Mouse (Mus musculus) T-helper 17 cell (primary cell): ENCODE measurements around the gene Lpp.

Experiments used
- in situ Hi-C, 2 experiments: fragments of 300-600 bp; cut with MboI, MseI; formaldehyde crosslinking; loops; 1 replicate in 1 of 2; 2 replicates in 1 of 2; pipeline ENCODE4 v1.15.1; 2025; ENCODE audit warnings: high pct_unique_total_duplicates in 2 of 2

The Lpp gene

GRCm38 (mm10) chr16:24392651-24393555, at the start of gene Lpp:
Gene Lpp, plus strand, starts transcription at chr16:24393507.
- in situ Hi-C loops: loop anchor here (5.0 to 25.0 kb wide), 3 partner anchors 408 to 869 kb away; partner anchors contain the start of genes Bcl6 (in 1 of the 2) and Gm37419 (in 1 of the 2)

GRCm38 (mm10) chr16:24347582-24348411, 45.5 kb upstream of the Lpp start:
- in situ Hi-C loops: no loop called here

GRCm38 (mm10) chr16:24350306-24350705, 43.0 kb upstream of the Lpp start:
- in situ Hi-C loops: no loop called here

- in situ Hi-C loops: no loop called here
These were observed 42.6 kb upstream of the Lpp start for GRCm38 (mm10) chr16:24350751-24351150.

- in situ Hi-C loops: no loop called here
These were observed 41.5 kb upstream of the Lpp start for GRCm38 (mm10) chr16:24351811-24352210.

GRCm38 (mm10) chr16:24353816-24354215, 39.5 kb upstream of the Lpp start:
- in situ Hi-C loops: no loop called here

- in situ Hi-C loops: no loop called here
These were observed 31.6 kb upstream of the Lpp start for GRCm38 (mm10) chr16:24361667-24362066.

GRCm38 (mm10) chr16:24364030-24364687, 29.1 kb upstream of the Lpp start:
- in situ Hi-C loops: no loop called here

- in situ Hi-C loops: no loop called here
These were observed 27.4 kb upstream of the Lpp start for GRCm38 (mm10) chr16:24365900-24366299.

- in situ Hi-C loops: no loop called here
These were observed 26.2 kb upstream of the Lpp start for GRCm38 (mm10) chr16:24367071-24367470.

GRCm38 (mm10) chr16:24367506-24367905, 25.8 kb upstream of the Lpp start:
- in situ Hi-C loops: no loop called here

GRCm38 (mm10) chr16:24376478-24376877, 16.8 kb upstream of the Lpp start:
- in situ Hi-C loops: loop anchor here in 1 of 2 experiments (25.0 kb wide), 1 partner anchor 886 kb away; no protein-coding TSS in a partner anchor

GRCm38 (mm10) chr16:24390596-24390995, 2.7 kb upstream of the Lpp start:
- in situ Hi-C loops: loop anchor here (5.0 to 25.0 kb wide), 3 partner anchors 406 to 872 kb away; partner anchors contain the start of genes Bcl6 (in 1 of the 2) and Gm37419 (in 1 of the 2)

- in situ Hi-C loops: loop anchor here (5.0 to 25.0 kb wide), 3 partner anchors 406 to 871 kb away; partner anchors contain the start of genes Bcl6 (in 1 of the 2) and Gm37419 (in 1 of the 2)
These were observed 2.2 kb upstream of the Lpp start for GRCm38 (mm10) chr16:24391111-24391510.

GRCm38 (mm10) chr16:24391901-24392300, 1.4 kb upstream of the Lpp start:
- in situ Hi-C loops: loop anchor here (5.0 to 25.0 kb wide), 3 partner anchors 407 to 870 kb away; partner anchors contain the start of genes Bcl6 (in 1 of the 2) and Gm37419 (in 1 of the 2)

GRCm38 (mm10) chr16:24393556-24394210, 376 bp downstream of the Lpp start:
- in situ Hi-C loops: loop anchor here (5.0 to 25.0 kb wide), 3 partner anchors 409 to 869 kb away; partner anchors contain the start of genes Bcl6 (in 1 of the 2) and Gm37419 (in 1 of the 2)

GRCm38 (mm10) chr16:24394211-24394991, 1.1 kb downstream of the Lpp start:
- in situ Hi-C loops: loop anchor here (5.0 to 25.0 kb wide), 3 partner anchors 410 to 868 kb away; partner anchors contain the start of genes Bcl6 (in 1 of the 2) and Gm37419 (in 1 of the 2)

- in situ Hi-C loops: loop anchor here (10.0 to 25.0 kb wide), 2 partner anchors 410 to 867 kb away; partner anchors contain the start of genes Bcl6 (in 1 of the 2) and Gm37419 (in 1 of the 2)
These were observed 1.8 kb downstream of the Lpp start for GRCm38 (mm10) chr16:24395100-24395499.

GRCm38 (mm10) chr16:24396504-24396903, 3.2 kb downstream of the Lpp start:
- in situ Hi-C loops: loop anchor here (10.0 to 25.0 kb wide), 2 partner anchors 412 to 866 kb away; partner anchors contain the start of genes Bcl6 (in 1 of the 2) and Gm37419 (in 1 of the 2)
